Mouse (Mus musculus): Measurements from ENCODE around the gene Triap1. TPM values are rescaled to one million over a fixed set of nuclear protein-coding genes. Genes with fewer than 3 reads are reported as not detected.
"Not testable (repeated sequence)": the region's sequence is repeated elsewhere in the genome, so short reads cannot be mapped to it uniquely, and the experiment has no call there.

Triap1 gene
- polyA plus RNA-seq, 1 experiment from 2014 or later, result 49.6 TPM

DNA sequence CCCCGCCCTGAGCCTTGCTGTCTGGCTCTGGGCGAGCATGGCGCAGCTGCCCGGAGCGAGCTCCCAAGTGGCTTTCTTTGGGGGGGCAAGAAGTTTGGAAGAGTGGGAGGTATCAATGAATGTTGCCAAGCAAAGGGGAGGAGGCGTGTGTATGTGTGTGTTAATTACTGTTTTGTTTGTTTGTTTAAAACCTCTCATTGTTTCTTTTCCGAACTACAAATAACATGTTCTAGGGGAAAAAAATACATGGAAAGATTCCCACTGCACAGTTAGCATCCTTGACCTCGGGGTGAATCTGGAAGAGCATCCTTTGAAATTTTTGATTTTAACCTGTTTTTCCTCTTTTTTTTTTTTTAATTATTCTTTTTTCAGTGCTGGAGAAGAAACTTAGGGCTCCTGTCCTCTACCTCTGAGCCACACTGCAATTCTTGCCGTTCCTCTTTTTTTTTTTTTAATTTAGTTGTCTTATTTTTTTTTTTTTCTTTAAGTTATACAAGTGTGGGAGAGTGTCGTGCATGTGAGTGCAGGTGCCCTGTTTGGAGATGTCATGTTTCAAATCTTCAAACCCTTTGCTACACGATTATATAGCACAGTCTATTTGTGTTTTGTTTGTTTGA, 33.3 kb downstream of the Triap1 start:
- peak overlapping the region; percentile 77 for H3K27ac ChIP-seq
- WGBS, result 7% methylated on average over 11 of the region's 11 CpGs

DNA sequence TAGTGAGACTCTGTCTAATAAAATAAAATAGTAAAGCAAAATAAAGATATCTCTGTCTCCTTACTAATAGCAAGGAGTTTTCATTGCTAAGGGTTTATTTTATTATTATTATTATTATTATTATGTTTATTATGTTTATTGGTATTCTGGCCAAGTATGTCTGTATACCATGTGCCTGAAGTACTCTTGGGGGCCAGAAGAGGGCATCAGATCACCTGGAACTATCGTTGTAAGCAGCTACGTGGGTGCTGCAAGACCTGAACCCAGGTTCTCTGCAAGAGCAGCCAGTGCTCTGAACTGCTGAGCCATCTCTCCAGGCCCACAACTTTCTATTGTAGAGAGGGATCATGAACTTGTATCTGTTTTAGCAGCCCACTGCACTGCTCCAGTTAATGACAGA, 34.4 kb downstream of the Triap1 start:
- H3K4me1 ChIP-seq, result peaks cover 12% of the 10 kb centered on the region
- no peak for ATAC-seq (replicated peaks)

More for the DNA sequence above, 33.3 kb downstream of the Triap1 start:
- Histone ChIP-seq H3K27me3 (replicated peaks) (no peaks in the 10 kb centered on the region), H3K4me1 (peaks cover 12% of the 10 kb centered on the region), H3K36me3 (replicated peaks) (no peaks in the 10 kb centered on the region), H3K9me3 (no peaks in the 10 kb centered on the region), H3K4me3 (peak overlapping the region; percentile 32), H3K9ac (0 out of 2 replicates have a peak overlapping the region, but pooled peaks have one; percentile 37), H3K4me2 (peak overlapping the region; percentile 71)
- ATAC-seq (replicated peaks), result no peak

DNA sequence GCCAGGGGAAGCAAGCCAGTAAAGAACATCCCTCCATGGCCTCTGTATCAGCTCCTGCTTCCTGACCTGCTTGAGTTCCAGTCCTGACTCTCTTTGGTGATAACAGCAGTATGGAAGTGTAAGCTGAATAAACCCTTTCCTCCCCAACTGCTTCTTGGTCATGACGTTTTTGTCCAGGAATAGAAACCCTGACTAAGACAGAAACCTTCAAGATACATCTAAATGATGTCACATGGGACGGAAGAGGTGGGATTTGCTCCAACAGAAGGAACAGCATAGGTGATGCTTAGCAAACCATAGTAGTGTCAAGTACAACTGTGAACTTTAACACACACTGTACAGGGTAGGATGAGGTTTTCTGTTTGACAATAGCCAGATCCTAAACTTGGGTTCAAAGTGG, 37.9 kb downstream of the Triap1 start:
- ATAC-seq (replicated peaks); H3K27ac ChIP-seq; H3K4me3 ChIP-seq; H3K27me3 ChIP-seq (replicated peaks); H3K9me3 ChIP-seq; H3K9ac ChIP-seq; H3K36me3 ChIP-seq (replicated peaks); H3K4me2 ChIP-seq; H3K4me1 ChIP-seq: not testable (repeated sequence)
- WGBS, result 92% methylated on average over 2 of the region's 2 CpGs

More for the DNA sequence above, 34.4 kb downstream of the Triap1 start:
- no peak overlapping the region for H3K4me2 ChIP-seq
- no peak overlapping the region for H3K27ac ChIP-seq
- WGBS, result 82% methylated on average over 2 of the region's 2 CpGs
- H3K36me3 ChIP-seq (replicated peaks), result no peaks in the 10 kb centered on the region
- H3K27me3 ChIP-seq (replicated peaks), result no peaks in the 10 kb centered on the region
- H3K9me3 ChIP-seq, result no peaks in the 10 kb centered on the region
- no peak overlapping the region for H3K9ac ChIP-seq
- no peak overlapping the region for H3K4me3 ChIP-seq

- H3K36me3 ChIP-seq (replicated peaks), result no peaks in the 10 kb centered on the region
- no peaks in the 10 kb centered on the region for H3K9me3 ChIP-seq
- ATAC-seq (replicated peaks), result no peak
- H3K4me2 ChIP-seq, result no peak overlapping the region
- H3K4me1 ChIP-seq, result peaks cover 6% of the 10 kb centered on the region; the same call in 1 of the 2 replicates
- H3K4me3 ChIP-seq, result no peak overlapping the region
- no peak overlapping the region for H3K27ac ChIP-seq
- 17% methylated on average over 9 of the region's 9 CpGs for WGBS
- no peak overlapping the region for H3K9ac ChIP-seq
- no peaks in the 10 kb centered on the region for H3K27me3 ChIP-seq (replicated peaks)
Observed at GRCm38 (mm10) chr5:115391935-115392334, 50.9 kb downstream of the Triap1 start.

- H3K27me3 ChIP-seq (replicated peaks), result no peaks in the 10 kb centered on the region
- H3K36me3 ChIP-seq (replicated peaks), result no peaks in the 10 kb centered on the region
- no peak for ATAC-seq (replicated peaks)
- no peak overlapping the region for H3K4me3 ChIP-seq
- H3K4me1 ChIP-seq, result peaks cover 11% of the 10 kb centered on the region; the same call in 1 of the 2 replicates
- 93% methylated on average over 1 of the region's 1 CpGs for WGBS
- H3K9ac ChIP-seq, result no peak overlapping the region
- no peak overlapping the region for H3K4me2 ChIP-seq
- H3K27ac ChIP-seq, result no peak overlapping the region
- no peaks in the 10 kb centered on the region for H3K9me3 ChIP-seq
Observed at GRCm38 (mm10) chr5:115392969-115393368, 51.9 kb downstream of the Triap1 start.

Other genes with a start within 250 kb of the Triap1 start
- gene Gm10401, start 242.9 kb upstream of the Triap1 start, polyA plus RNA-seq (2015; fragmentation: Nextera tagmentation; extraction: Ambion mirVana), result 43.4 and 51.0 TPM in 2 replicates
- gene Acads, start 221.9 kb upstream of the Triap1 start, polyA plus RNA-seq (2015; fragmentation: Nextera tagmentation; extraction: Ambion mirVana), result 16.0 and 19.4 TPM in 2 replicates
- gene Unc119b, start 206.2 kb upstream of the Triap1 start, polyA plus RNA-seq (2015; fragmentation: Nextera tagmentation; extraction: Ambion mirVana), result 35.1 and 38.2 TPM in 2 replicates
- gene Mlec, start 183.0 kb upstream of the Triap1 start, polyA plus RNA-seq (2015; fragmentation: Nextera tagmentation; extraction: Ambion mirVana), result 28.9 and 29.8 TPM in 2 replicates
- gene Cabp1, start 146.8 kb upstream of the Triap1 start, polyA plus RNA-seq (2015; fragmentation: Nextera tagmentation; extraction: Ambion mirVana), result 5.2 and 6.0 TPM in 2 replicates
- gene Pop5, start 105.4 kb upstream of the Triap1 start, polyA plus RNA-seq (2015; fragmentation: Nextera tagmentation; extraction: Ambion mirVana), result 93.6 and 94.4 TPM in 2 replicates
- 202 and 219 TPM in 2 replicates for gene Rnf10, start 68.3 kb upstream of the Triap1 start, polyA plus RNA-seq (2015; fragmentation: Nextera tagmentation; extraction: Ambion mirVana)
- 57.0 and 57.2 TPM in 2 replicates for gene Coq5, start 61.6 kb upstream of the Triap1 start, polyA plus RNA-seq (2015; fragmentation: Nextera tagmentation; extraction: Ambion mirVana)
- 1,095 and 1,182 TPM in 2 replicates for gene Dynll1, start 40.2 kb upstream of the Triap1 start, polyA plus RNA-seq (2015; fragmentation: Nextera tagmentation; extraction: Ambion mirVana)
- gene Srsf9, start 14.0 kb upstream of the Triap1 start, polyA plus RNA-seq (2015; fragmentation: Nextera tagmentation; extraction: Ambion mirVana), result 142 and 146 TPM in 2 replicates
- 35.6 and 39.4 TPM in 2 replicates for gene Gatc, start within 50 bp of the Triap1 start, polyA plus RNA-seq (2015; fragmentation: Nextera tagmentation; extraction: Ambion mirVana)
- 1,062 and 1,092 TPM in 2 replicates for gene Cox6a1, start 7.8 kb downstream of the Triap1 start, polyA plus RNA-seq (2015; fragmentation: Nextera tagmentation; extraction: Ambion mirVana)
- 65.9 and 66.3 TPM in 2 replicates for gene Msi1, start 88.4 kb downstream of the Triap1 start, polyA plus RNA-seq (2015; fragmentation: Nextera tagmentation; extraction: Ambion mirVana)
- gene Pla2g1b, start 125.0 kb downstream of the Triap1 start, polyA plus RNA-seq (2015; fragmentation: Nextera tagmentation; extraction: Ambion mirVana), result not detected in 2 replicates
- 31.6 and 32.6 TPM in 2 replicates for gene Sirt4, start 143.5 kb downstream of the Triap1 start, polyA plus RNA-seq (2015; fragmentation: Nextera tagmentation; extraction: Ambion mirVana)
- gene Pxn, start 165.5 kb downstream of the Triap1 start, polyA plus RNA-seq (2015; fragmentation: Nextera tagmentation; extraction: Ambion mirVana), result 20.4 and 20.9 TPM in 2 replicates
- 811 and 847 TPM in 2 replicates for gene Rplp0, start 218.2 kb downstream of the Triap1 start, polyA plus RNA-seq (2015; fragmentation: Nextera tagmentation; extraction: Ambion mirVana)
- 48.3 and 53.4 TPM in 2 replicates for gene Gcn1l1, start 224.0 kb downstream of the Triap1 start, polyA plus RNA-seq (2015; fragmentation: Nextera tagmentation; extraction: Ambion mirVana)